Mouse (Mus musculus) frontal cortex, adult 2 months (tissue): ENCODE data around the gene Tmem150c. TPM values are rescaled to one million over a fixed set of nuclear protein-coding genes. Genes with fewer than 3 reads are reported as not detected.

ENCODE experiments used
- DNase-seq, 2 experiments: peaks; one replicate each; pipeline ENCODE4 v3.0.0; 2022; ENCODE audit warnings: low spot score in 1 of 2; ENCODE audit errors: extremely low spot score in 1 of 2
- polyA plus RNA-seq: library from polyadenylated mRNA; depleted of rRNA; stranded (reverse); fragments of >200 nt; gene quantifications from 2 replicates; pipeline ENCODE4 v1.2.3, GENCODE M21; 2012; rRNA removed

Tmem150c gene
- 23.2 and 27.6 TPM in 2 replicates for polyA plus RNA-seq

DNA sequence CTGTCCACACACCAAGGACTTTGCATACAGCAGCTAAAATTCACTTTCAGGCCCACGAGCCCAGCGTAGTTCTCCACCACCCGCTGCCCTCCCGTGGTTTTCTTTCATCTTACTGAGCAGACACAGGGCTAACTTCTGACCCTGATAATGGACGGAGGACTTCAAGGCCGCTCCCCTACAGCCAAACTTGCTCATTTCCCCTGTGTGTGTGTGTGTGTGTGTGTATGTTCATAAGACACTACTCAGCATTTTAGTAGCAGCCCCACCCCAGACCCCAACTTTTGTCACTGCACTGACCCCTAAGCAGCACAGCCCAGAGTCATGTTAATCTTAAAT, at the start of gene Tmem150c:
Gene Tmem150c, minus strand, starts transcription at position 171 of the 336 bp plus-strand sequence.
- DNase-seq = no peak

GRCm38 (mm10) chr5:100209093-100209492, 49.5 kb upstream of the Tmem150c start:
- no peak for DNase-seq

GRCm38 (mm10) chr5:100206675-100207074, 47.1 kb upstream of the Tmem150c start:
- no peak for DNase-seq

DNA sequence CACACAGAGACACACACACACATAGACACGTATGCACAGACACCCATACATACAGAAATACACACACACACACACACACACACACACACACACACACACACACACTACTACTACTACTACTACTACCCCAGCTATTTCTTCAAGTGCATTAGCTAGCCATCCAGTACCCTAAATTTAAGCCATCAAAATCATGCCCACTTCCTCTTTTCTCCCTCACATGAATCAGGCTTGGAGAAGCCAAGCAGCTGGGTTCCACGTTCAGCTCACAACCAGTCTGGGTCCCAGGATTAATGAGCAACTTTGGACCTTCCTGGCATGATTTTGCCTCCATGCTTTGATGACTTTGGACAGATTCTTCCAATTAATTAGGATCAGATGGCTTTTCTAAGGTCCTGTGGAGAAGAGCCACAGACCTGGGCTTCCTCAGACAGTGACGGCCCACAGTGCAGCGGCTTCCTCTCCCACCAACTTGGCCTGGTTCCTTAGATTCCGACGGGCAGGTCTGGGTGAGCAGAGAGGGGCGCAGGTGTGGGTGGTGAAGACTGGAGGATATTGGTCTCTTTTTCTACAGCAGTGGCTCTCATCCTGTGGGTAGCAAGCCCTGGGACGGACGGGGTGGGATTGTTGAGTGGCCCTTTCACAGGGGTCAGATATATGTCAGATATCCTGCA, 46.0 kb upstream of the Tmem150c start:
- no peak for DNase-seq

DNA sequence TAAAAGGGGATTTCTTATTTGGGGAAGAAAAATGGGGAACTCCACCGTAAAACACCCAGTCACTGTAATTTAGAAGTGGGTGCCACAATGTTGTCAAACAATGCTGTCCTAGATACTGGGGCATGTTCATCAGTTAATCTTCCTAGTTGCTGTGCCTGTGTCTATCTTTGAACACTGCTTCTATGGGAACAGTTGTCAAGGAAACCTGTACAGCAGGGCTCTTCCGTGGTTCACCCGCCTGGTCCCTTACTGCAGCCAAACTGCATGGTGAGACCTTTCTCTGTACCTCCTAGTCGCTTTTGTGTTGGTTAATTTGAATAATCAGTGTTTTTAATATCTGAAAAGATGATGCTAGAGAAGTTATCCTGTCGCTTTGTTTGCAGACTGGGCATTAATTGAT, 41.2 kb upstream of the Tmem150c start:
- DNase-seq = no peak

- DNase-seq = no peak
Measured at GRCm38 (mm10) chr5:100200296-100200695, 40.7 kb upstream of the Tmem150c start.

DNA sequence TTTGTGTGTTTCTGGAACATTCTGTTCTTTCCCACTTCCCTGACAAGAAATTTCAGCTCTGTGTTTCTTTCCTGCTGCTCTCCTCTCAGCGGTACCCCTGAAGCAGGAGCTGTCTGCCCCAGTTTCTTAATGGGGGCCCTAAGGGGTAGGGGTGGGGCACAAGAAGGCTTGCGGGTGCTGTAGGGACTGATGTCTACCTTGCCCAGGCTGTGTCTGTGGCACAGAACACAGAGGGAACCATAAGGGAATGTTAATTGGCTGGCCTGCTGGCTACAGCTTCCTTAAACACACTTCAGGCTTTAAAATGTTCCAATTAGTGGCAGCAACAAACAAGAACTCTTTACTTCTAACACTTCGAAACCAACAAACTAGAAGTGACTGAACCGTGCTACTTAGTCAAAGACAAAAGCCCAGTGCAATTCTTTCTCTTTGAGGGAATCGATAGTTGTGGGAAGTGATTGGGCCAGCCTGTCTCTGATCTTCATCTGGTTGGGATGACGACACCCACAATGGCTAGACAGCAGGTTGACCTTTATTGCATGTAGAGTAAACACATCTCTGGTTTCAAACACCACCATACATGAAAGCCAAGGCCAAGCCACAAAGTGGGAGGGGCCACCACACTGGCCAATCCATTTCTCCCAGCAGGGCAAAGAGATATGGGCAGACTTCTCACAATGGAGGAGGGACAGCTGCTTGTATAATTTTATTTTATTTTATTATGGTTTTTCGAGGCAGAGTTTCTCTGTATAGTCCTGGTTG, 39.7 kb upstream of the Tmem150c start:
- no peak for DNase-seq

DNA sequence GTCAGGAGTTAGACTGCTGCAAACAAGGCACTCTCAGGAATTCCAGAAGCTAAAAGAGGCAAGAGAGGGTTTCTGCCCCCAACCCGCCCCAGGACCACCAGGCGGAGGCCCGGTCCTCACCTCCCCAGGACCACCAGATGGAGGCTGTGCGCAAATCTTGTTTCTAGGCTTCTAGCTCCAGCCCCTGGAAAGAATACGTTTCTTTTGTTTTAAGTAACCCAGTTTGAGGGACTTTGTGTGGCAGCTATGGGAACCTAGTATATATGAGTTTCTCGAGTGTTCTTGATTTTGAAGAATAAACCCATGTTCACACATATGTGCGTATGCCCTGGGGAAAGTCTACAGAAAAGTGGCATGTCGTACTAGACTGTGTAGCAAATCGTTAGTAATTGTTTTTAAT, 37.9 kb upstream of the Tmem150c start:
- DNase-seq = no peak

- no peak for DNase-seq
Measured at GRCm38 (mm10) chr5:100196854-100197431, 37.3 kb upstream of the Tmem150c start.

GRCm38 (mm10) chr5:100196397-100196796, 36.8 kb upstream of the Tmem150c start:
- DNase-seq = no peak

DNA sequence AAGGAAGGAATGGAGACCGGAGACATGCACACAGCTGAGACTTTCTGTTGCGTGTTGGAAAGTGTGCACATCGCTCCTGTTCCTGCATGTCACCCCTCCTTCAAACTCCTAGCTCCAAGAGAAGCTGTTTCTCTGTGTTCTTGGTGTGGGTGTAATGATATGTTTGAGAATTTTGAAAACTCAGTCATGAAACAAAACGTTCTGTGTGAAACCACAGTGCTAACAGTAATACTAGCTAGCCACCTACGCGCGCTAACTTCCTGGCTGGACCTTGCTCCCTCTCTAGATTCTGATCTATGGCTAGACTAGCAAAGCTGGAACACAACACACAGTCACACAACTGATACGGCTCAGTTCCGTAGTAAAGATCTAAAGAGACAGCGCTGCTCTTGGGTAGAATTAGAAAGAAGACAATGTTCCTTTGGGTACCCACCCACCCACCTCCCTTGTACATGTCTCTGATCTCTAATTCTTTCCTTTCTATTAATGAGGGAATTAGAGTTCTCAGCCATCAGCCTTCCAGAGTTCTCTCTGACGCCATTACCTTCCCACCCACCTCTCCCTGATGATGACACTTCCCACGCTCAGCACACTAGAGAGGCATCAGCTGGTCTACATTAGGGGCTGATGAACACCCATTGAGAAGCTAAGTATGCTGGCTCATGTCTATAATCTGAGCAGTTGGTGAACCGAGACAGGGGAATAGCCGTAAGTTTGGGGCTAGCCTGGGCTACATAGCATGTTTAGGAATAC, 32.0 kb upstream of the Tmem150c start:
- DNase-seq = no peak

DNA sequence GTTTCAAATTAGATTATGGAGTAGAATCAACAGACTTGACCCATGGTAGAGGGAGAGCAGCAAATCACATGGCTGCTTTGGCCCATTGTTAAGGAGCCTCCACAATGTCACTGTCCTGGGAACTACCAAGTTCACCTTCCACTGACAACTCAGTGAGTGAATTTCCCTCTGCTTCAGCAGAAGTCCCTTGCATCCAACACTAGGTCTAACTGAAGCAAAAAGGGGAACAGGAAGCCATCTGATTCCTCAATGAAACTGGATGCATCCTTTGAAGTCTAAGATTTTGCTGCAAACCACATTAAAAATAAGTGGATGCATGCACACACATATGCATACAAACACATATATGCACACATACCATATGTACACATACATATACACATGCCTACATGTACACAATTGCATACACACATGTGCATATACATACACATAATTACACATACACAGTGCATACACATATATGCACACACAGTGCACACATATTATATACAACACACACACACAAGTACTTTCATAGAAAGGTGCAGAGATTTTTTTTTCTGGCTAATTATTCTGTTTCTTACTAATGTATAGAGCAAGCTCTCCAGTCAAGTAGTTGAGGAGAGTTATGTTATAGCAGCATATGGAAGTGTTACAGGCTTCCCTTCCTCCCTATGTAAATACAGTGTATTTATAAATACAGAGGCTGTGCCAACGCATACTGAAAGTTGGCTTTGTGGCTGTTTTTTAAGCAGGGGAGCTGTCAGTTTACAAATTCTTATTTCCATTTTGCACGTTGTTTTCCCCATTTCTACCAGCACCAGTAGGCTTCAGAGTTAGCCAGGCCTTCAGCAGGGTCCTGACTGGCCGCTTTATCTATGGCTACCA, 27.7 kb upstream of the Tmem150c start:
- no peak for DNase-seq

GRCm38 (mm10) chr5:100186618-100187017, 27.0 kb upstream of the Tmem150c start:
- no peak for DNase-seq

DNA sequence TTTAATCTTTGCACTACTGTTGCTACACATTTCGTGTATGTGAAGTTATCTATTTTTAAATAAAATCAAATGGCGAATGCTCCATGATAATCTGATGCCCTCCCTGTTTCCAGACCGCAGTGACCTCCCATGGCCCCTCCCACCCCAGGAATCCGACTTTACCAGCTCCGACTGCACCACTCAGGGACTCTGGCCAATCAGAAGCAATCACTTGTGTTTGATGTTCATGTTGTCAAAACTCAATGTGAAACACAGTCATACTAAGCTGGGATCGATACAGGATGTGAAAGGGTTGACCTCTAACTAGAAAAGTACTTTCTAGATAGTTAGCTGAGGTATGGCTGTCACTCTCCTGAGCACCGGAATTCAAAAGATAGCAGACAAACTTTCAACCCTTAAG, 26.3 kb upstream of the Tmem150c start:
- DNase-seq = no peak

GRCm38 (mm10) chr5:100181011-100181410, 21.4 kb upstream of the Tmem150c start:
- no peak for DNase-seq

GRCm38 (mm10) chr5:100178781-100179165, 19.2 kb upstream of the Tmem150c start:
- DNase-seq = no peak

- DNase-seq = no peak
Measured at GRCm38 (mm10) chr5:100178122-100178780, 18.6 kb upstream of the Tmem150c start.

GRCm38 (mm10) chr5:100177547-100177946, 17.9 kb upstream of the Tmem150c start:
- DNase-seq = no peak

- no peak for DNase-seq
Measured at GRCm38 (mm10) chr5:100176096-100176495, 16.5 kb upstream of the Tmem150c start.

DNA sequence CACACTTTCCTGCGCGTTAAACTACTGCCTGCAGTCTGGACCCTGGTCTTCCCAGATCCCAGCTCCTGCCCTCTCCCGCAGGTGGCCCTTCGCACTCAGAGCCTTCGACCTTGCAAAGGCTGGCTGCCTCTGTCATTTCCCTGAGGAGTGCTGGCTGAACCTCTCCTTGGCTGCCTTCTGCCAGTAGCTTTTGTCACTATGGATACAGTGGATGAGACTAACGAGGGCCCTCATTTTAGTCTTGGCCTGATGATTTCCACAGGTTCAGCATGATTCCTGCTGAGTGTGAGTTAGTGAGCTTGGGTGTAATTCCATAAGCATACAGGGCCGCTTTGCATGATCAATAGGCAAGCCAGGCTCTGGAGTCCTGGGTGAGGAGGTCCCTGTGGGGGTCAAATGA, 16.0 kb upstream of the Tmem150c start:
- no peak for DNase-seq
